Mouse (Mus musculus) gonadal fat pad, adult 2 months (tissue): ENCODE results near the gene Map6. TPM values are rescaled to one million over a fixed set of nuclear protein-coding genes. Genes with fewer than 3 reads are reported as not detected.

Source experiments
- DNase-seq: peaks from one replicate; pipeline ENCODE4 v3.0.0-alpha.2; 2012; ENCODE audit warnings: low read depth
- polyA plus RNA-seq: library from polyadenylated mRNA; depleted of rRNA; stranded (reverse); fragments of >200 nt; gene quantifications from 2 replicates; pipeline ENCODE4 v1.2.3, GENCODE M21; 2012

Gene Map6
- polyA plus RNA-seq, 1 experiment: 7.1 TPM

DNA sequence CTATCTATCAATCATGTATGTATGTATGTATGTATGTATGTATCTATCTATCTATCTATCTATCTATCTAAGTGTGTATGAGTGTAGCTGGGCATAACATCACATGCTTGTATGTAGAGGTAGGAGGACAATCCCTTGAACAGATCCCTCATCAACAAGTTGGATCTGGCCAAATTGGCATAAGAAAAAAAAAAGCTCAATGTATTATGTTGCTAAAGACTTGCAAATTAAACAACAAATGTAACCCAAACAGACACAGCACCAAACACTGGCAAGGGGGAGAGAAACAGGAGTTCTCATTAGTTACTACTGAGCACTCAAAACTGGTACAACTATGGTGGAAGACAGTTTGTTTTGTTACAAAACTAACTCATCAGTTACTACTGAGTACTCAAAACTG lies 2.6 kb upstream of the Map6 start:
- no peak for DNase-seq

DNA sequence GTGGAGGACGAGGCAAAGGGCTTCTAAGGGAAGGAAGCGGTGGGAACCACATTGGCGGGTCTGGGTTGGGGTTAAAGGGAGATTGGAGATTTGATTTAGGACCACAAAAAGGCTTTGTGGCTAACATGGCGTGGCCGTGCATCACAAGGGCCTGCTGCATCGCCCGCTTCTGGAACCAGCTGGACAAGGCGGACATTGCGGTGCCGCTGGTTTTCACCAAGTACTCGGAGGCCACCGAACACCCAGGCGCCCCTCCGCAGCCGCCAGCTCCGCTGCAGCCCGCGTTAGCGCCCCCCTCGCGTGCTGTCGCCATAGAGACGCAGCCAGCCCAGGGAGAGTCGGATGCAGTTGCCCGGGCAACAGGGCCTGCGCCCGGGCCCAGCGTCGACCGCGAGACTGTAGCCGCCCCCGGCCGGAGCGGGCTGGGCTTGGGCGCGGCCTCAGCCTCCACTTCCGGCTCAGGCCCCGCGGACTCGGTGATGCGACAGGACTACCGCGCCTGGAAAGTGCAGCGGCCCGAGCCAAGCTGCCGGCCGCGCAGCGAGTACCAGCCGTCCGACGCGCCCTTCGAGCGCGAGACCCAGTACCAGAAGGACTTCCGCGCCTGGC lies 754 bp downstream of the Map6 start:
- DNase-seq: no peak

DNA sequence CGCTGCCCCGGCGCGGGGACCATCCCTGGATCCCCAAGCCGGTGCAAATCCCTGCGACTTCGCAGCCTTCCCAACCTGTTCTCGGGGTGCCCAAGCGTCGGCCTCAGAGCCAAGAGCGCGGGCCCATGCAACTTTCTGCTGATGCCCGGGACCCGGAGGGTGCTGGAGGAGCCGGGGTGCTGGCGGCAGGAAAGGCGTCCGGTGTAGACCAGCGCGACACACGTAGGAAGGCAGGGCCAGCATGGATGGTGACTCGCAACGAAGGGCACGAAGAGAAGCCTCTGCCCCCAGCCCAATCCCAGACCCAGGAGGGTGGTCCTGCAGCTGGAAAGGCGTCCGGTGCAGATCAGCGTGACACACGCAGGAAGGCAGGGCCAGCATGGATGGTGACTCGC lies 1.3 kb downstream of the Map6 start:
- DNase-seq: no peak

DNA sequence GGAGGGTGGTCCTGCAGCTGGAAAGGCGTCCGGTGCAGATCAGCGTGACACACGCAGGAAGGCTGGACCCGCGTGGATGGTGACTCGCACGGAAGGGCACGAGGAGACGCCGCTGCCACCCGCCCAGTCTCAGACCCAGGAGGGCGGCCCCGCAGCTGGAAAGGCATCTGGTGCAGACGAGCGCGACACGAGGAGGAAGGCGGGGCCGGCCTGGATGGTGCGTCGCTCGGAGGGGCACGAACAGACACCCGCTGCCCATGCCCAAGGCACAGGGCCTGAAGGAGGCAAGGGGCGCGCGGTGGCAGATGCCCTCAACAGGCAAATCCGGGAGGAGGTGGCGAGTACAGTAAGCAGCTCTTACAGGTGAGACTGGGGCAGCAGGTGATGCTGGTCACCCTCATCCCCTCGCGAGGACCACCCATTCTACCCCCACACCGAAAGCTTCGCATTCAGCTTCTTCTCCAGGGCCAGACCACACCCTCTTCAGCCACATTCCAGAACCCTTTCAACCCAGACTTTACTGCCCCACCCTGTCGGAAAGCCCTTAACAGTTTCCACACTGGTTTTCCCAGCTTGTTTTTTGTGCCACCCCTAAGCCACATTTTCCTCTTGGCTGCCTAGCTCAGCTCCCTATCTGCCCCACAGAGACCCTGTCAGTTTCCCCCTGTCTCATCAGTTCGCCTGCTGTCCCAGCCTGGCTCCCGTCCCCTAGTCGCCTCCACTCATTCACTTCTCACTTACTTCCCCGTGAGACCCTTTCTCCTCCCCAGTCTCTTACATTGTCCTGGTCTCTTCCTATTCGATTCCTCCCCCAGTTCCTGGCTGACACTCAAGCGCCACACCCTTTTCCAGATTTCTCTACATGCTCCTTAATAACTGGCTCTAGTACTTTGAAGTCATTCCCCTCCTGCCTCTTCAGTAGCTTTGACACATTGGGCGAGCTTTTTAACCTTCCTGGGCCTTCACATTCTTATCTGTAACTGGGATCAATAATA lies 2.0 kb downstream of the Map6 start:
- DNase-seq: no peak

DNA sequence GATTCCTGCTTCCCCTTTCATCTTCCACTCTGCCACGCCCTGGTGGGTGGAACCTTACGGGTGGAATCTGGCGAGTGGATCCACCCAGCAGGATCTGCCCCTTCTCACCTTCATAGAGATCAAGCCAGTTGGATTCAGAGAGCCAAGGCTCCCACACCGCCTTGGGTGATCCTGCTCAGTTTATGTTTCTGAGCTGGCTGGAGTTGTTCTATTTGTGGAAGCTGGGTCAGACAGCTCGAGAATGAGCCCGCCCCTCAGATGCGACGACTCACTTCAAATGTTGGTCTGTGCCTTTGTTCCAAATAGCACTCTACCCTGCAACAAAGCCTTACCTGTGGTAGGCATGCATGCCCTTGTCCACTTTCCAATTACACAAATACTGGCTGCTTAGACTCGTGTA lies 4.4 kb downstream of the Map6 start:
- DNase-seq: no peak

GRCm38 (mm10) chr7:99275131-99275530 lies 7.9 kb downstream of the Map6 start:
- DNase-seq: no peak

- DNase-seq: no peak
These were observed 9.4 kb downstream of the Map6 start for GRCm38 (mm10) chr7:99276679-99277078.

- no peak for DNase-seq
These were observed 11.1 kb downstream of the Map6 start for GRCm38 (mm10) chr7:99278309-99278708.

DNA sequence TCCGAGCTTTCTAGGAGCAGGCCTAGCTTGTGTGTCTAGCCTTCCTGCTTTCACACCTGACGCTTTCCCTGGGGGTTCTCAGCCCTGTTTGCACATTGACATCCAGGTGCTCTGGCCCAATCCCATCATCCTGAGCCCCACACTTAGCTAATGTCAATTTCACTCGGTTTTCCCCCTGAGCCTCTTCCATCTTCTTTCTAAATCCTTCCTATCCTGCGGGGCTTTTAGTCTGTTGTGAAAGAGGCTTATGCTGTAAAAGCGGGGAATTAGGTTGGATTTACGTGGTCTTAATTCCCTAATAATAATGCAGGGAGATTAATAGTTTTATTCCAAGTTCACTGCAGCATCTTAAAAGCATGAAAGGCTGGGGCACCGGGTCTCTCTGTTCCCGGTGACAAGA lies 12.3 kb downstream of the Map6 start:
- DNase-seq: no peak

DNA sequence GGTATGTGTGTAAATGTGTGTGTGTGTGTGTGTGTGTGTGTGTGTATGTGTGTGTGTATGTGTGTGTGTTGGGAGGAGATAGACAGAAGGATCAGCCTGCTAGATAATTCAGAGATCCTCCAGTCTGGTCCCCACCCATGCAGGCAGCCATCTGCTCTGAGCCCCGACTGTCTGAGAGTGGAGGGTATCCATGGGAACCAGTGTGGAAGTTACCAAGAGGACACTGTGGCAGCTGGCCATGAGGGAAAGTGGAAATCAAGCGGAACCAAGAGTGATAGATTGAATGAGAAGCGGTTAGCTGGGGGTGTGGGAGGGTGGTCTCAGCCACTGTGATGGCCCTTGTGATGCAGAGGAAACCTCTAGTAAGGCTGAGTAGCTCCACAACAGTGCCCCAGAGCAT lies 20.0 kb downstream of the Map6 start:
- no peak for DNase-seq

DNA sequence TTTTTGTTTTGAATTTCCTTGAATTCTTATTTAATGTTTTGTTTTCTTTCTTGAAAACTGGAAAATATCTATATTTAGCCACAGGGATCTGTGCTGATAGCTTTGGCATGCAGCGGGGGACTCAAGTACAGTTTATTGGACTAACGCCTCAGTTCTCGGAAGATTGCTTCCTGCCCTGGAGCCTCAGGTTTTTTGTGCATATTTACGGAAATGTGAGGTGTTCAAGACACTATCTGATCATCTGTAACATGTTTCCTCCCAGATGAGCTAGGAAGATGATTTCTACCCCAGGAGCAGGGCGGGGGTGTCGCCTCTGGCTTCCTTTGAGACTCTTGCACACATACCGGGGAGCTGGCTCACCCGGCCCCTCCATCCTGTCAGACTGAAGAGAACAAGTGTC lies 22.8 kb downstream of the Map6 start:
- no peak for DNase-seq

- no peak for DNase-seq
These were observed 23.7 kb downstream of the Map6 start for GRCm38 (mm10) chr7:99290925-99291324.

GRCm38 (mm10) chr7:99294198-99294780 lies 27.0 kb downstream of the Map6 start:
- no peak for DNase-seq

GRCm38 (mm10) chr7:99295104-99295503 lies 27.9 kb downstream of the Map6 start:
- DNase-seq: no peak

- DNase-seq: no peak
These were observed 33.5 kb downstream of the Map6 start for GRCm38 (mm10) chr7:99300650-99301175.

DNA sequence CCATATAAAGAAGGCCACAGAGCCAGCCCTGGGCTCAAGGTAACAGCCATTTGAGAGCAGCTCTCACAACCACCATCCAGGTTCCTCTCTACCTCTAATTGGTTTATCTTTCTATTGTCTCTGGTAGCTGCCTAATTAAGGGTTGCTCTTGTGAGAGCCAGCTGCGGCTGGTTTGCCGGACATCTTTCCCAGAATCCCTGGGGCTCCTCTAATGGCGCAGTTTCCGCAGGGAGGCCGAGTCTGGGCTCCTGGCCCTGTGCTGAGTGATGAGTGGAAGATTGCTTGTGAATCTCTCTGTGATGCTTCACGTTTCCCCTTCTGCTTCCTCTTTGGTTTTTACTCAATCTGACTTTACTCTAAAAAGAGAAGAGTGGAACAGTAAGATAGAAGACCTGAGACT lies 36.8 kb downstream of the Map6 start:
- no peak for DNase-seq

- DNase-seq: no peak
These were observed 37.7 kb downstream of the Map6 start for GRCm38 (mm10) chr7:99304949-99305372.

DNA sequence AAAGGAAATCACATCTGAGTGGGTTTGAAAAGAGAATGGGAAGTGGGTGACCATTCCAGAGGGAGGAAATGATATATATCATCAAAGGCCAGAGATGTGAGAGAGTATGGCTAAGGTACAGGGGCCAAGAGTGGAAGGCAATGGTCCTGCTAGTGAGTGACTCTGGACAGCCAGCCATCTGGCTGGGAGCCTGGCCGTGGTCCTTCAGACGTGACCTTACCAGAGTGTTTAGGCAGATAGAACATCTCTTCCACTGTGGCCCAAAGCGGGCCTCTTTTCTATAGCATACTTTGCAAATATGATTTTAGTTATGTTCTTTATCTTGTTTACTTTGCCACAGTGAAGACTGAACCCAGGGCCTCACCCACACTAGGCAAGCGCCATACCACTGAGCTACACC lies 38.4 kb downstream of the Map6 start:
- DNase-seq: no peak

GRCm38 (mm10) chr7:99306640-99307039 lies 39.4 kb downstream of the Map6 start:
- no peak for DNase-seq

GRCm38 (mm10) chr7:99311433-99311832 lies 44.2 kb downstream of the Map6 start:
- no peak for DNase-seq

DNA sequence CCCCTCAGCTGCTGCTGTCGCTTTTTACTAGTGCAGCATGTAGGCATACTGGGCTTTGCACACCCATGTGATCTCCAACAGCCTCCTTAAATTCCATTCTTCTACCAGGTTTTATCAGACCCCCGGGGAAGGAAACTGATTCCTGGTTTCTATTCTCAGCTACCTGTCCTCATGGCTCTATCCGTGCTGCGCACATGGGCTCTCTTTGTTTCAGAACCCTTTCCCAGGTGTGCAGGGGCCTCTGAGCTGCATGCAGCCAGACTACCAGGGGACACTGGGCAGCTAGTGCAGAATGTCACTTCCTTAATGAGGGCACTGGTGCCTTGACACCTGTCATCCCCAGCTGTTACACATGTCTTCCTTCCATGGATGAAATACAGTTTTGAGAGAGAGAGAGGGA lies 44.8 kb downstream of the Map6 start:
- no peak for DNase-seq

DNA sequence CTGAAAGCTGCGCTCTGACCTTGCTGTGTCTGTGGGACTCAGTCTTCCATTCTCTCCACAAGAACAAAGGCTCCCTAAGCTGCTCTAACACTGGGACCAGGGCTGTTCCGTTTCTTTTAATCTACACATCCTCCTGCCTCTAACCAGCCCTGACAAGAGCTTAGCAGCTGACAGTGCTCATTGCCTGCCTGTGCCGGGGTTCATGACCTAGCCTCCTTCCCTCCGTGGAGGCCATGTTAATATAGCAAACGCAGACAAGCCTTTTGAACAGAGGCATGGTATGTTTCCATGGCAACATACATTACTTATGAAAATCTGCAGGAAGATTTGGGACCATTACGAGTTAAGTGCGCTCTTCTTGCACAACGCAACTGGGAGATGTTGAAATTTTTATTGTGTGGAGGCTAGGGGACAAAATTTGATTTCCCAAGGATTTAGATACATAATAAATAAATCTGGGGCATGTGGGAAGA lies 45.5 kb downstream of the Map6 start:
- DNase-seq: no peak
